Mouse (Mus musculus): ENCODE measurements around the gene Tmem109.

- TF ChIP-seq POLR2A (IDR thresholded peaks at IDR 0.05; ENCODE audit: insufficient read depth, low read depth, low read length) (no peak), CTCF (IDR thresholded peaks at IDR 0.05) (no peak), EP300 (IDR thresholded peaks at IDR 0.05; ENCODE audit: insufficient read depth, low read depth, low read length) (no peak)
These were observed 11.8 kb downstream of the Tmem109 start, which contains the start of gene Tmem132a for GRCm38 (mm10) chr19:10869886-10870527.
